Mouse (Mus musculus) neural tube, embryonic 15.5 days (tissue): Measurements from ENCODE around the gene Kbtbd13. TPM values are rescaled to one million over a fixed set of nuclear protein-coding genes. Genes with fewer than 3 reads are reported as not detected.
"Not testable (repeated sequence)": the region's sequence is repeated elsewhere in the genome, so short reads cannot be mapped to it uniquely, and the experiment has no call there.

ENCODE experiments used
- ATAC-seq: fragments of 200-750 bp; cut with Nextera tagmentation; 2 replicates; pipeline ENCODE4 v1.8.0; 2017; ENCODE audit warnings: mild to moderate bottlenecking, moderate TSS enrichment, moderate library complexity; ENCODE audit not compliant: low FRiP score
- H3K27ac ChIP-seq: fragments of 300-500 bp; sonication (generic); replicated peaks from 2 replicates; pipeline ENCODE4 v1.5.1; 2015; ENCODE audit warnings: mild to moderate bottlenecking, inconsistent platforms
- H3K27me3 ChIP-seq: fragments of 300-500 bp; sonication (generic); replicated peaks from 2 replicates; pipeline ENCODE4 v1.6.1; 2015; ENCODE audit warnings: inconsistent platforms
- H3K36me3 ChIP-seq: fragments of 300-500 bp; sonication (generic); 2 replicates; pipeline ENCODE4 v1.6.1; 2015; ENCODE audit warnings: inconsistent platforms
- H3K4me1 ChIP-seq: fragments of 300-500 bp; sonication (generic); 2 replicates; pipeline ENCODE4 v1.6.1; 2015; ENCODE audit warnings: inconsistent platforms
- H3K4me2 ChIP-seq: fragments of 300-500 bp; sonication (generic); 2 replicates; pipeline ENCODE4 v1.6.1; 2015; ENCODE audit warnings: inconsistent platforms, mild to moderate bottlenecking, moderate library complexity
- H3K4me3 ChIP-seq: fragments of 300-500 bp; sonication (generic); replicated peaks from 2 replicates; pipeline ENCODE4 v1.5.1; 2015; ENCODE audit warnings: mild to moderate bottlenecking, inconsistent platforms
- H3K9ac ChIP-seq: fragments of 300-500 bp; sonication (generic); replicated peaks from 2 replicates; pipeline ENCODE4 v1.6.1; 2015; ENCODE audit warnings: mild to moderate bottlenecking, inconsistent platforms
- H3K9me3 ChIP-seq: fragments of 300-500 bp; sonication (generic); replicated peaks from 2 replicates; pipeline ENCODE4 v1.6.1; 2016; ENCODE audit warnings: inconsistent platforms
- WGBS: fragments of 180-500 bp; shearing (Covaris S2); methylation state at CpG from one replicate; pipeline ENCODE4 v1.1.7; 2015; ENCODE audit warnings: mixed read lengths; 5-methylcytosine and 5-hydroxymethylcytosine counted together
- polyA plus RNA-seq: library from polyadenylated mRNA; unstranded; fragments of >200 nt; fragmentation: Nextera tagmentation; extraction: Ambion mirVana; gene quantifications from 2 replicates; pipeline ENCODE4 v1.2.1, GENCODE M21; 2015

Gene Kbtbd13
- polyA plus RNA-seq, 1 experiment from 2014 or later: 0.51 TPM

DNA sequence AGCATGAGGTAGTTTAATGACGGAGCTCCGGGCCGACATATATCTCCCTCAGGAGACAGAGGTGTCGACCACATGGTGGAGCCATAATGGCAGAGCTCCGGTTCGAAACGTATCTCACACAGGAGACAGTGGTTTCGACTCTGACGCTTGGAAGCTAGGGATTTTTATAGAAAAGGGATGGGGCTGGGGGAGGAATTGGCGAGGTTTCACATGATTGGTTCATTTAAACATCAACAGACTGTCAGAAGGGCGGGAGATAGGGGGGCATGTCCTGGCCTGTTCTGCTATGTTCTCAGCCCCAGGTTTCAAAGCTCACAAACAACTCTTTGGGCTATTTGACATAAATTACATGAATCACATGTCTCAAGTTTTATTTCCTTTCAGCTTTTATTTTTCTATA lies 46.0 kb downstream of the Kbtbd13 start:
- H3K9me3 ChIP-seq, H3K27me3 ChIP-seq, H3K36me3 ChIP-seq: not testable (repeated sequence)
- H3K4me3 ChIP-seq: peak overlapping the region; percentile 73
- H3K9ac ChIP-seq: peak overlapping the region; percentile 94
- peak overlapping the region; percentile 85 for H3K4me2 ChIP-seq
- H3K27ac ChIP-seq: peak overlapping the region; percentile 95
- peaks cover 32% of the 10 kb centered on the region for H3K4me1 ChIP-seq
- 44% methylated on average over 11 of the region's 11 CpGs for WGBS
- ATAC-seq: peak; percentile 55

DNA sequence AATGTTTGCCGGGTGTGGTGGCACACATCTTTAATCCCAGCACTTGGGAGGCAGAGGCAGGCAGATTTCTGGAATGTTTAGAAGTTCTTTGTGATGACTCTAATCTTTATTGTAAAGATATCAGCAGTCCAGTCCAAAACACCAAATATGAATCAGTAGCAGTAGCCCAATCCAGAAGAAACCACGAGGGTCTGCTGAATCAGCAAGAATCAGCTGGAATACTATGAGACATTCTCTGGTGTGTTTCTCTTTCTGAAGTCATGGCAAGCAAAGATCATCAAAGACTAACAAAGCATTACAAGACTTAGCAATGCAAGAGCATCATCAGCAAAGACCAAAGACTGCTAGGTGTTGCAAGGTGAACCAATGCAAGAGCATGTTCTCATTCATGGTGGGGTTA lies 51.0 kb downstream of the Kbtbd13 start:
- ATAC-seq: no peak
- WGBS: 90% methylated on average over 2 of the region's 2 CpGs
- no peak overlapping the region for H3K9ac ChIP-seq
- H3K27me3 ChIP-seq: no peaks in the 10 kb centered on the region
- H3K27ac ChIP-seq: no peak overlapping the region
- H3K36me3 ChIP-seq: no peaks in the 10 kb centered on the region
- H3K4me3 ChIP-seq: no peak overlapping the region
- H3K4me1 ChIP-seq: 0 out of 2 replicates have a peak, but pooled peaks cover 3% of the 10 kb centered on the region
- H3K4me2 ChIP-seq: no peak overlapping the region
- H3K9me3 ChIP-seq: no peaks in the 10 kb centered on the region

DNA sequence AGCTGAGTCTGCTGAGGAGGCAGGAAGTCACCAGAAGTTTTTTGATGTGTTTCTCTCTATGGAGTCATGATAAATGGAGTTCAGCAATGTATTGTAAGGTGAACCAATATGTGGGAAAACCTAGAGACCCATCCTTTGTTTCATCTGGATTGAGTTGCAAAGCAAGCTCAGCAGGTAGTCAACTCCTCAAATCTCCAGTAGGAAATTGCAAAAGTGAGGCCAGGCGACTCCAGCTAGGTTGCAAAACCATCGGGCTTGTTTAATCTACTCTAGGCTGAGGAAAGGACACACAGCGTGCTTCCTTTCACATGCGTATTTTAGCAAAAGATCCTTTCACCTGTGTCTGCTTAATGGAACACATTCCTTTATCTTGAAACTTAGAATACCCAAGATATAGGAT lies 52.3 kb downstream of the Kbtbd13 start:
- Histone ChIP-seq H3K9ac (no peak overlapping the region), H3K9me3 (no peaks in the 10 kb centered on the region), H3K4me3 (no peak overlapping the region), H3K4me2 (no peak overlapping the region), H3K27ac (no peak overlapping the region), H3K4me1 (no peaks in the 10 kb centered on the region), H3K36me3 (no peaks in the 10 kb centered on the region), H3K27me3 (no peaks in the 10 kb centered on the region)
- ATAC-seq: no peak
- WGBS: 89% methylated on average over 4 of the region's 4 CpGs

Other genes starting within 250 kb of the Kbtbd13 start
- gene Parp16, start 196.3 kb downstream of the Kbtbd13 start, polyA plus RNA-seq: 6.4 and 8.9 TPM in 2 replicates
- gene Cilp, start 126.5 kb downstream of the Kbtbd13 start, polyA plus RNA-seq: 0.58 and 0.79 TPM in 2 replicates
- 40.6 and 43.3 TPM in 2 replicates for gene Clpx, start 97.4 kb downstream of the Kbtbd13 start, polyA plus RNA-seq
- 8.9 TPM in 2 replicates for gene Pdcd7, start 45.5 kb downstream of the Kbtbd13 start, polyA plus RNA-seq
- gene Ubap1l, start 30.6 kb downstream of the Kbtbd13 start, polyA plus RNA-seq: 2.3 and 3.6 TPM in 2 replicates
- gene Rasl12, start 6.9 kb upstream of the Kbtbd13 start, polyA plus RNA-seq: 5.8 and 7.4 TPM in 2 replicates
- gene Slc51b, start 31.3 kb upstream of the Kbtbd13 start, polyA plus RNA-seq: 0.27 TPM in 1 of 2 replicates, not detected in the other
- gene Mtfmt, start 44.1 kb upstream of the Kbtbd13 start, polyA plus RNA-seq: 22.5 and 23.0 TPM in 2 replicates
- 104 and 109 TPM in 2 replicates for gene Spg21, start 69.3 kb upstream of the Kbtbd13 start, polyA plus RNA-seq
- gene Ankdd1a, start 128.5 kb upstream of the Kbtbd13 start, polyA plus RNA-seq: 0.87 and 1.2 TPM in 2 replicates
- gene Plekho2, start 188.4 kb upstream of the Kbtbd13 start, polyA plus RNA-seq: 5.0 and 7.7 TPM in 2 replicates
- 2.7 and 4.7 TPM in 2 replicates for gene Pif1, start 195.5 kb upstream of the Kbtbd13 start, polyA plus RNA-seq
- 3.1 and 4.9 TPM in 2 replicates for gene Rbpms2, start 238.0 kb upstream of the Kbtbd13 start, polyA plus RNA-seq